Mouse (Mus musculus) midbrain, embryonic 12.5 days (tissue): Measurements from ENCODE around the gene Hlcs. TPM values are rescaled to one million over a fixed set of nuclear protein-coding genes. Genes with fewer than 3 reads are reported as not detected.
A peak's percentile ranks its signal among the peaks of the same experiment; 100 is the strongest.

Experiments used
- ATAC-seq: fragments of 200-750 bp; cut with Nextera tagmentation; 2 replicates; pipeline ENCODE4 v1.8.0; 2017; ENCODE audit warnings: low read depth, moderate TSS enrichment, moderate library complexity; ENCODE audit not compliant: low FRiP score
- H3K27ac ChIP-seq: fragments of 300-500 bp; sonication (generic); replicated peaks from 2 replicates; pipeline ENCODE4 v1.5.1; 2016; ENCODE audit warnings: mild to moderate bottlenecking
- H3K27me3 ChIP-seq: fragments of 300-500 bp; sonication (generic); 2 replicates; pipeline ENCODE4 v1.6.1; 2016; ENCODE audit warnings: mild to moderate bottlenecking
- H3K36me3 ChIP-seq: fragments of 300-500 bp; sonication (generic); 2 replicates; pipeline ENCODE4 v1.6.1; 2016
- H3K4me1 ChIP-seq: fragments of 300-500 bp; sonication (generic); 2 replicates; pipeline ENCODE4 v1.6.1; 2016
- H3K4me2 ChIP-seq: fragments of 300-500 bp; sonication (generic); replicated peaks from 2 replicates; pipeline ENCODE4 v1.6.1; 2016; ENCODE audit warnings: mild to moderate bottlenecking, moderate library complexity
- H3K4me3 ChIP-seq: fragments of 300-500 bp; sonication (generic); 2 replicates; pipeline ENCODE4 v1.5.1; 2016; ENCODE audit warnings: mild to moderate bottlenecking
- H3K9ac ChIP-seq: fragments of 300-500 bp; sonication (generic); replicated peaks from 2 replicates; pipeline ENCODE4 v1.6.1; 2016; ENCODE audit warnings: mild to moderate bottlenecking, moderate library complexity
- H3K9me3 ChIP-seq: fragments of 300-500 bp; sonication (generic); 2 replicates; pipeline ENCODE4 v1.6.1; 2016; ENCODE audit warnings: mild to moderate bottlenecking
- WGBS: fragments of 180-500 bp; shearing (Covaris S2); methylation state at CpG from one replicate; pipeline ENCODE4 v1.1.7; 2016; 5-methylcytosine and 5-hydroxymethylcytosine counted together
- polyA plus RNA-seq: library from polyadenylated mRNA; unstranded; fragments of >200 nt; fragmentation: Nextera tagmentation; extraction: Ambion mirVana; gene quantifications from 2 replicates; pipeline ENCODE4 v1.2.1, GENCODE M21; 2016

Hlcs gene
- polyA plus RNA-seq, 1 experiment from 2014 or later: 13.3 TPM

DNA sequence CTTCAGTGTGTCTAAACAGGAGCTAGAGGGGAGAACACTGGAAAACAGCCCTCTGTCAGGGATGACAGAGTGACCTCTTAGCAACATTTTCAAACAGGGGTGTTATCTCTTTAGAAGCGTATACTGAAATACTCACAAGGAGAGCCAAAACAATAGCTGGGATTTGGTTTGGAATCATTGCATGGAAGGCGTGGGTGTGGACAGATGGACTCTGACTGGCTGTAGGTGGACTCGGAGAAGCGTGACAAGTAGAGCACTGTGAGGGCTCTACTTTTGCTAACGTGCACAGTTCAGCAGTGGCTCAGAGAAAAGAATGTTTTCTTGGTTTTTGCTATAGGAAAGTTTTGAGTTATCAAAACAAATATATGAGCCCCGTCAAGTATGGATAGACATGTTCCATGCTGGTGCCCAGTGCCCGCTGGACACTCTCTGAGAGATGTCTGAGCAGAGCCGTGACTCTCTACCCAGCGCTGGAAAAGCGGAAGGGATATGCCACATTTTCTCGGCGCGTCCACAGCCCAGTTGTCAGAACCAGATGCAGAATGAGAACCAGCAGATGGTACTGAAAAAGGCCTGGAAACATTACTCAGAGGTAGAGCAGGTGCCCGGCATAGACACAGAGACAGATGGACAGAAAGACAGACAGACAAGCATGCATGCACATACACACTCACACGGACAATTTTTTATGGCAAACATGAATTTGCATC is 62.6 kb downstream of the Hlcs start:
- peaks cover 17% of the 10 kb centered on the region for H3K4me1 ChIP-seq

DNA sequence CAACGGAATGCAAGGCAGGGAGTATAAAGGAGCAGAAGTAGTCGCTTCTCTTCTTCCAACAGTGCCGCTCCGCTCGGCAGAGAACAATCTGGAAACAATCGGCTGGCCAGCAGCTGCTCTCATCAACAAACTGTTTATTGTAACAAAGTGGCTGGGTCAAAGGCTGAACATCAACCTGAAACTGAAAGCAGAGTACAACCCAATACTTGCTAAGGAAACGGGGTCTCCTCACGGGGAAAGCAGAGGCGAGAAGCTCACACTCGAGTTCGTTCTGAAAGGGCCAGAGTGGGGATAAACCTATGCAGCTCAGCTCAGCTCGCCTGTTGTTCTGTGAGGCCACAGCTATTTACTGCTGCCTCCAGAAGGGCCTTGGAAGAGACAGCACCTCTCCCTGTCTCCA is 63.2 kb downstream of the Hlcs start:
- Histone ChIP-seq H3K27me3 (peaks cover 36% of the 10 kb centered on the region), H3K4me1 (peaks cover 17% of the 10 kb centered on the region), H3K4me2 (no peak overlapping the region), H3K27ac (no peak overlapping the region), H3K36me3 (no peaks in the 10 kb centered on the region), H3K9ac (no peak overlapping the region), H3K9me3 (no peaks in the 10 kb centered on the region), H3K4me3 (no peak overlapping the region)
- WGBS: 60% methylated on average over 12 of the region's 12 CpGs
- no peak for ATAC-seq

More for the DNA sequence above, 62.6 kb downstream of the Hlcs start:
- H3K27ac ChIP-seq: no peak overlapping the region
- H3K36me3 ChIP-seq: no peaks in the 10 kb centered on the region
- WGBS: 82% methylated on average over 15 of the region's 15 CpGs
- no peak overlapping the region for H3K4me3 ChIP-seq
- ATAC-seq: no peak
- no peak overlapping the region for H3K9ac ChIP-seq
- peaks cover 35% of the 10 kb centered on the region for H3K27me3 ChIP-seq
- H3K9me3 ChIP-seq: no peaks in the 10 kb centered on the region
- H3K4me2 ChIP-seq: no peak overlapping the region

DNA sequence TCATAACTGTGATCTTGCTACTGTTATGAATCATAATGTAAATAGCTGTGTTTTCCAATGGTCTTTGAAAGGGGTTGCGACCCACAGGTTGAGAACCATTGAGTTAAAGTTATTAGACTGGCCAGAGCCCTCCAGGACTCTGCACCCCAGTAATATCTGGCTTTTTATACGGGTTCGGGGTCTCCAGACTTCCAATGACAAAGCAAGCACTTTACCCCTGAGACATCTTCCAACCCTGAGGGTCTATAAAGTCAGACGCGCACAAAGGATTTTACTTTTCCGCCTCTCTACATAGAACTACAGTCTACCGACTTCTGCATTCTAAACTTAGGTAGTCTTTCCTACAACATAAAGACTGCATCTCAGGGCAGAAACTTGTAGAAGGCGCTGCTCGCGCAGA is 63.7 kb downstream of the Hlcs start:
- Histone ChIP-seq H3K4me3 (no peak overlapping the region), H3K27me3 (peaks cover 40% of the 10 kb centered on the region), H3K4me2 (no peak overlapping the region), H3K36me3 (no peaks in the 10 kb centered on the region), H3K9me3 (no peaks in the 10 kb centered on the region), H3K27ac (no peak overlapping the region), H3K9ac (no peak overlapping the region), H3K4me1 (peaks cover 17% of the 10 kb centered on the region)
- 92% methylated on average over 10 of the region's 10 CpGs for WGBS
- no peak for ATAC-seq

DNA sequence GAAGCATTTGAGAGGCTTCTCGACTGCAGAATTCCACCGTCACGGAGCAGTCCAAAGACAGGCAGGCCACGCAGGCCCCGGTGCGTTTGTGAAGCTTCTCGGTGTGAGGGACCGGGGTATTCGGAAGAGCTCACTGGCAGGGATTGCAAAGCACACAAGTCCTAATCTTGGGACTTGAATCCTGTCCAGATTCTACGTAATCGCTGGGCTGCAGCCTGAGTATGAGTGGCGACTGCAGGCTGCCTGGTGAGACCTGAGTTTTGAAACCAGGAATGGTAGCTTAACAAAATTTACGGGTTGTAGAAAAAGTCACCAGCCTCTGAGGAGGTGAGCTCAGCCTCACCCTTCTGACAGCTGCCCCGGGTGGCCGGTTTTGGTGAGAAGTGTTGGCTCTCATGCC is 64.7 kb downstream of the Hlcs start:
- Histone ChIP-seq H3K36me3 (no peaks in the 10 kb centered on the region), H3K9ac (no peak overlapping the region), H3K27ac (no peak overlapping the region), H3K4me2 (no peak overlapping the region), H3K9me3 (no peaks in the 10 kb centered on the region), H3K27me3 (peaks cover 42% of the 10 kb centered on the region), H3K4me1 (peaks cover 10% of the 10 kb centered on the region; the same call in 1 of the 2 replicates), H3K4me3 (no peak overlapping the region)
- WGBS: 89% methylated on average over 15 of the region's 15 CpGs
- ATAC-seq: no peak

DNA sequence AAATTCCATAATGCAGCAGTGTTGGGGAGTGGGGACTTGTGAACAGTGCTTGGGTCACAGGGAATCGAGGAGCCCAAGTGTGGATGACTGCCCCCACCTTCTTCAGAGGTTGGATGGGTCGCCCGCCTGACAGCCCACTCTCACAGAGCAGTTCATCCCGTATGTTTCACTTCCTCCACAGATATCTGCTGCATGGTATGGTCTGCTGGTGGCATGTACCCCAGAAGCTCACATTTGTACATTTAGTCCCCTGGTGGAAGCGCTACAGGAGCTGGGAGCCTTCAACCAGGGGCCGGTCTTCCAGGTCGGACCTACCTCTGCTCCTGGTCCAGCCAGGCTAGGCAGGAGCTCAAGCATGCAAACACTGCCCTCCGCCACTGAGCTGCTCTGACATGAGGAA is 66.4 kb downstream of the Hlcs start:
- Histone ChIP-seq H3K4me3 (no peak overlapping the region), H3K27ac (no peak overlapping the region), H3K4me1 (peaks cover 9% of the 10 kb centered on the region; the same call in 1 of the 2 replicates), H3K4me2 (no peak overlapping the region), H3K36me3 (no peaks in the 10 kb centered on the region), H3K9ac (no peak overlapping the region), H3K27me3 (peaks cover 32% of the 10 kb centered on the region), H3K9me3 (no peaks in the 10 kb centered on the region)
- WGBS: 94% methylated on average over 8 of the region's 8 CpGs
- no peak for ATAC-seq

DNA sequence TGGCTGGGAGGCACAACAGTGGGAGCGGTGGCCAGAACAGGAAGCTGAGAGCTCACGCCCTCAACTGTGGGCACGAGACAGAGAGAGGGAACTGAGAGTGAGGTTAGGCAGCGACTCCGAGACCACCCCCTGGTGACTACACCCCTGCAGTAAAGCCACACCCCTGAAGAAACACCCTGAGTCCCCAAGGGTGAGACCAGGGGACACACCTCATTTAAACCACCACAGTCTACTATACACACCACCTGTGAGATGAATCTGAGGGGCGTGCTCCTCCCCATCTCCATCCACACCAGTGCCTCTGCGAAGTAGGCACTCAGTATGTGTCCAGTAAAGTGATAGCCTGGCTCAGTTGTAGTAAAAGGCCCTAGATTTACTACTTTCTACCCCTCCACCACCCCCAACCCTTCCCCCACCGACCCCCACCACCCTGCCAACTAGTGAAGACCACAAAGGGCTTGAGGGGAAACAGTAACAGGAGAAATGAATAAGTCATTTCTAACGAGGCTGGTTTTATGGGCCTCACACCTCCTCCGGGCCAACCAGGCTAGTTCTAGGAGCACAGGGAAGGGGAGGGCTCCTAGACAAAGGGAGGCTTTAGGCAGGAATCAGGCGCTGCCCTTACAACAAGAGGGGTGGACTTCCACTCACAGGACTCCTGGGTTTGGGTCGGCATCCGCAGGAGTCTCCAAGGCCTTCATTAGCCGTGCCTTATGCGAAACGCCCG is 67.2 kb downstream of the Hlcs start:
- WGBS: 73% methylated on average over 17 of the region's 17 CpGs

DNA sequence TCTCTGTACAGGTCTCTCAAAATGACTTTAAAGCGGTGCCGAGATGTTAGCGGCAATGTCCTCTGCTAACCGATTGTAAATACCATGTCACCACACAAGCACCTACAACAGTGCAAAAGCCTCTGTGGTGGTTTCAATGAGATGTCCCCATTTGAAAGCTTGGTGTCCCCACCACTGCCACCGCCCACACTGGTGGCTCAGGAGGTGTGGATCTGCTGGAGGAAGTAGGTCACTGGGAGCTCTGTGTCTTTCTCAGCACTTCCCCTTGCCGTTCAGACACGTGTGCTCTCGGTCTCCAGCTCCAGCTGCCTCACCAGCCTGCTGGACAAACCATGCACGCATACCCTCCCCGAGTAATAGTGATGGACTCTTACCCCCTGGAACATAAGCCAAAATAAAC is 72.2 kb downstream of the Hlcs start:
- H3K27me3 ChIP-seq: peaks cover 46% of the 10 kb centered on the region
- H3K4me3 ChIP-seq: no peak overlapping the region
- 92% methylated on average over 10 of the region's 10 CpGs for WGBS

More for the DNA sequence above, 67.2 kb downstream of the Hlcs start:
- ATAC-seq: no peak
- Histone ChIP-seq H3K27me3 (peaks cover 30% of the 10 kb centered on the region), H3K4me2 (no peak overlapping the region), H3K9ac (no peak overlapping the region), H3K4me1 (peaks cover 9% of the 10 kb centered on the region; the same call in 1 of the 2 replicates), H3K4me3 (no peak overlapping the region), H3K9me3 (no peaks in the 10 kb centered on the region), H3K27ac (no peak overlapping the region), H3K36me3 (no peaks in the 10 kb centered on the region)

DNA sequence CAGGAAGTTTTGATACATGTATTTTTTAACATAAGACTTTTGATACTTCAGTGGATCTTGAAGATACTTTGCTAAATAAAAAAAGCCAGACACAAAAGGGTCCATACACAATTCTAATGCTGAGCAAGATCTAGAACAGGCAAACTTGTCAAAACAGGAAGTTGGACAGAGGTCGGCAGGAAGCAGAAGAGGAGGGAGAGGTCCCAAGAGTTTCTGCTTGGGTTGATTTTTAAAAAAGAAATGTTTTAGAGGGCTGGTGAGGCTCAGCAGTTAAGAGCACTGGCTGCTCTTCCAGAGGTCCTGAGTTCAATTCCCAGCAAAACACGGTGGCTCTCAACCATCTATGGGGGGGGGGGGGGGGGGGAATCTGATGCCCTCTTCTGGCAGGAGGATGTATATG is 73.2 kb downstream of the Hlcs start:
- H3K36me3 ChIP-seq: no peaks in the 10 kb centered on the region
- H3K9me3 ChIP-seq: no peaks in the 10 kb centered on the region
- ATAC-seq: no peak
- peaks cover 41% of the 10 kb centered on the region for H3K27me3 ChIP-seq
- H3K9ac ChIP-seq: no peak overlapping the region
- H3K4me2 ChIP-seq: no peak overlapping the region
- no peak overlapping the region for H3K4me3 ChIP-seq
- 81% methylated on average over 1 of the region's 2 CpGs for WGBS
- no peak overlapping the region for H3K27ac ChIP-seq
- H3K4me1 ChIP-seq: peaks cover 10% of the 10 kb centered on the region

More for the DNA sequence above, 72.2 kb downstream of the Hlcs start:
- H3K27ac ChIP-seq: no peak overlapping the region
- no peaks in the 10 kb centered on the region for H3K36me3 ChIP-seq
- peaks cover 10% of the 10 kb centered on the region for H3K4me1 ChIP-seq
- no peak for ATAC-seq
- H3K9ac ChIP-seq: no peak overlapping the region
- H3K9me3 ChIP-seq: no peaks in the 10 kb centered on the region
- H3K4me2 ChIP-seq: no peak overlapping the region

DNA sequence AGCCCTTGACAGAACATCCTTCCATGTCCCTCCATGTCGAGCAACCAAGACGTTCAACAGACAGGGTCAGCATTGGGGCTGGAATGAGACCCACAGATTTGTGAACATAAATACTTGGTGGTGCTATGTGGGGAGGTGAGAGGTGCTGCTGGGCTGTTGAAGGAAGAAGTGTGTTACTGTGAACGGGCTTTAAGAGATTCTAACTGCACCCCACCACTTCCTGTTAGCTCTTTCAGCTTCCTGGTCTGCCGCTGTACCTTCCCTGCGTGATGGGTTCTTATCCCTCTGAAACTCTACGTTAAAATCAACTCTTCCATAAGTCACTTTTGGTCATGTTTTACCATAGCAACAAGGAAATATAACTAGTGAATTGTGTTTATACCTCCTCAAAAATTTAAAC is 73.8 kb downstream of the Hlcs start:
- Histone ChIP-seq H3K27ac (no peak overlapping the region), H3K27me3 (peaks cover 36% of the 10 kb centered on the region), H3K4me1 (peaks cover 10% of the 10 kb centered on the region), H3K9me3 (no peaks in the 10 kb centered on the region), H3K9ac (no peak overlapping the region), H3K4me2 (no peak overlapping the region), H3K36me3 (no peaks in the 10 kb centered on the region), H3K4me3 (no peak overlapping the region)
- no peak for ATAC-seq
- 91% methylated on average over 6 of the region's 6 CpGs for WGBS

DNA sequence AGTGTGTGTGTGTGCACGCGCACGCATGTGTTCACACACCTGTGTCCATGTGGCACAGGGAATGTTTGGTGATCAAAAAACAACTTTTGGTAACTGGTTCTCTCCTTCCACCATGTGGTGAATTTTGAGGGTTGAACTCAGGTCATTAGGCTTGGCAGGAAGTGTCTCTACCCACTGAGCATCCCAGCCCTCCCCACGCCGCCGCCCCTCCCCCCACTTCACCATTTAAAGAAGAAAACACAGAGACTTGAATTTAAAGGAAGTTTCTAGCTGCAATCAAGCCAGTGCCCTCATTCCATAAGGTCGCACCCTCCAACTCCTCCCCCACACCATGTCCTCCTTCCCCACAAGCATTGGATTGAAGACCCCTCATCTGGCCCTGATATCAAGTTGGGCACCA is 74.2 kb downstream of the Hlcs start:
- WGBS: 95% methylated on average over 7 of the region's 7 CpGs
- ATAC-seq: no peak
- H3K4me3 ChIP-seq: no peak overlapping the region
- H3K27me3 ChIP-seq: peaks cover 37% of the 10 kb centered on the region
- no peaks in the 10 kb centered on the region for H3K36me3 ChIP-seq
- peaks cover 10% of the 10 kb centered on the region for H3K4me1 ChIP-seq
- H3K9ac ChIP-seq: no peak overlapping the region
- H3K9me3 ChIP-seq: no peaks in the 10 kb centered on the region
- no peak overlapping the region for H3K27ac ChIP-seq
- H3K4me2 ChIP-seq: no peak overlapping the region

DNA sequence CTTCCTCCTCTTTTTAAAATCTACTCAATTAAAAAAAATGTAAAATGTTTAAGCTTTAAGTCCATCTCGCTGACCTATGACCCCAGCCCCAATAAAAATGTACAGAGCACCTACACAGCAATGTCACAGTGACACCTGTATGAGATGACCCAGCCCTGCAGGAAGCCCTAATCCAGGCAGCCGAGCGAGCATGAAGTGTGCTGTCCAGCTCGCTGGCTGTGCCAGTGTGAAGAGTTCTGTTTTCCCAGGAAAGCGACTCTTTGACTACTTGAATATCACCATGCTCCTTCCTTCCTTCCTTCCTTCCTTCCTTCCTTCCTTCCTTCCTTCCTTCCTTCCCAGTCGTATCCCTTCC is 76.3 kb downstream of the Hlcs start:
- Histone ChIP-seq H3K27ac (no peak overlapping the region), H3K27me3 (peaks cover 56% of the 10 kb centered on the region), H3K4me3 (no peak overlapping the region), H3K9me3 (no peaks in the 10 kb centered on the region), H3K9ac (no peak overlapping the region), H3K4me2 (no peak overlapping the region), H3K4me1 (peaks cover 10% of the 10 kb centered on the region), H3K36me3 (no peaks in the 10 kb centered on the region)
- no peak for ATAC-seq
- 57% methylated on average over 6 of the region's 6 CpGs for WGBS

DNA sequence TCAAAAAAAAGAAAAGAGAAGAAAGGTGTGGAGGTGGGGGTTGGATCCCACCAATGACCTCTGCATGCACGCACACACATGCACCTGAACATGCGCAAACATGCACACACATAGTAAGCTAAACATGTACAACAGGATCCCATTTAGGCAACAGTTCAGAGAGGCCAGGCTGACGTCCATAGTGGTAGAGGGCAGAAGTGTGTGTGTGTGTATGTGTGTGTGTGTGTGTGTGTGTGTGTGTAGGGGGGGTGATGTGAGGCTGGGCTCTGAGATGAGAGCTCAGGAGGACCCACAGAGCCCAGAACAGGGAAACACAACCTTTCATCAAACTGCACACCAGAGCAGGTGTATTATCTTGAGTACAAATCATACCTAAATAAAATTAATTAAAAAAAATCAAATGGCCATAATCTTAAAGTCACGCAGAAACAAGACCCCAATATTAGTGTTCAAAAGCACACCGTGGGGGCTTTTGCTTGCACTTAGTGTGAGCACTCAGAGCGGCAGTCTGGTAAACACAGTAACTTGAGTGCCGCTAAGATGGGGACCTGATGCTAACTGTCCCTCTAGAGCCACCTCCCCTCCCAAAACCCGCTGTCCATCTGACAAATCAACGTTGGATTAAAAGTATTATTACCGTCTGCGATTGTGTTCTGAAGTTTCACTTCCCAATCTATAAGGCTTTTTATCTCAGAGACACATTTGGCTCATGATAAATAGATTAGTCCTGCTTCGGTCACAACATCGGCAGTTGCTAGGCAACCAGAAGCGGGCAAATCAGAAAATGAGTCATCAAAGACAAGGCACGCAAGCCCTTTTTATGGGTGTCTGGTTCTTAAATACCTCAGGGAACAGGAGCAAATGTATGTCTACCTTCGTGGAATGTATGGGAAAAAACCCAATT is 76.9 kb downstream of the Hlcs start:
- WGBS: 40% methylated on average over 16 of the region's 16 CpGs
- Histone ChIP-seq H3K4me3 (no peak overlapping the region), H3K27me3 (peaks cover 63% of the 10 kb centered on the region), H3K9me3 (no peaks in the 10 kb centered on the region), H3K9ac (no peak overlapping the region), H3K4me2 (peak overlapping the region; percentile 14; the same call in 1 of the 2 replicates), H3K27ac (no peak overlapping the region), H3K36me3 (no peaks in the 10 kb centered on the region), H3K4me1 (peaks cover 10% of the 10 kb centered on the region)
- peak; percentile 52; the same call in 1 of the 2 replicates for ATAC-seq
